Mouse (Mus musculus) limb, embryonic 12.5 days (tissue): ENCODE results near the gene Pi4kb. TPM values are rescaled to one million over a fixed set of nuclear protein-coding genes. Genes with fewer than 3 reads are reported as not detected.
"Not testable (repeated sequence)": the region's sequence is repeated elsewhere in the genome, so short reads cannot be mapped to it uniquely, and the experiment has no call there.

Experiments used
- ATAC-seq: fragments of 200-750 bp; cut with Nextera tagmentation; 2 replicates; pipeline ENCODE4 v1.8.0; 2017; ENCODE audit warnings: low read depth, moderate TSS enrichment; ENCODE audit not compliant: insufficient number of reproducible peaks, insufficient read depth, low FRiP score, low TSS enrichment
- H3K27ac ChIP-seq: fragments of 300-500 bp; sonication (generic); 2 replicates; pipeline ENCODE4 v1.5.1; 2016; ENCODE audit warnings: mild to moderate bottlenecking, moderate library complexity
- H3K27me3 ChIP-seq: fragments of 300-500 bp; sonication (generic); 2 replicates; pipeline ENCODE4 v1.6.1; 2016; ENCODE audit warnings: mild to moderate bottlenecking, moderate library complexity
- H3K36me3 ChIP-seq: fragments of 300-500 bp; sonication (generic); 2 replicates; pipeline ENCODE4 v1.6.1; 2016; ENCODE audit warnings: mild to moderate bottlenecking, moderate library complexity
- H3K4me1 ChIP-seq: fragments of 300-500 bp; sonication (generic); replicated peaks from 2 replicates; pipeline ENCODE4 v1.6.1; 2016
- H3K4me2 ChIP-seq: fragments of 300-500 bp; sonication (generic); 2 replicates; pipeline ENCODE4 v1.6.1; 2016; ENCODE audit warnings: mild to moderate bottlenecking, moderate library complexity
- H3K4me3 ChIP-seq: fragments of 300-500 bp; sonication (generic); replicated peaks from 2 replicates; pipeline ENCODE4 v1.5.1; 2016; ENCODE audit warnings: mild to moderate bottlenecking
- H3K9ac ChIP-seq: fragments of 300-500 bp; sonication (generic); replicated peaks from 2 replicates; pipeline ENCODE4 v1.6.1; 2016; ENCODE audit warnings: mild to moderate bottlenecking, moderate library complexity
- H3K9me3 ChIP-seq: fragments of 300-500 bp; sonication (generic); 2 replicates; pipeline ENCODE4 v1.6.1; 2016; ENCODE audit warnings: mild to moderate bottlenecking, moderate library complexity
- WGBS: fragments of 180-500 bp; shearing (Covaris S2); methylation state at CpG from one replicate; pipeline ENCODE4 v1.1.7; 2016; 5-methylcytosine and 5-hydroxymethylcytosine counted together
- polyA plus RNA-seq: library from polyadenylated mRNA; unstranded; fragments of >200 nt; fragmentation: Nextera tagmentation; extraction: Ambion mirVana; gene quantifications from 2 replicates; pipeline ENCODE4 v1.2.1, GENCODE M21; 2016

The Pi4kb gene
- 26.6 and 28.1 TPM in 2 replicates for polyA plus RNA-seq

DNA sequence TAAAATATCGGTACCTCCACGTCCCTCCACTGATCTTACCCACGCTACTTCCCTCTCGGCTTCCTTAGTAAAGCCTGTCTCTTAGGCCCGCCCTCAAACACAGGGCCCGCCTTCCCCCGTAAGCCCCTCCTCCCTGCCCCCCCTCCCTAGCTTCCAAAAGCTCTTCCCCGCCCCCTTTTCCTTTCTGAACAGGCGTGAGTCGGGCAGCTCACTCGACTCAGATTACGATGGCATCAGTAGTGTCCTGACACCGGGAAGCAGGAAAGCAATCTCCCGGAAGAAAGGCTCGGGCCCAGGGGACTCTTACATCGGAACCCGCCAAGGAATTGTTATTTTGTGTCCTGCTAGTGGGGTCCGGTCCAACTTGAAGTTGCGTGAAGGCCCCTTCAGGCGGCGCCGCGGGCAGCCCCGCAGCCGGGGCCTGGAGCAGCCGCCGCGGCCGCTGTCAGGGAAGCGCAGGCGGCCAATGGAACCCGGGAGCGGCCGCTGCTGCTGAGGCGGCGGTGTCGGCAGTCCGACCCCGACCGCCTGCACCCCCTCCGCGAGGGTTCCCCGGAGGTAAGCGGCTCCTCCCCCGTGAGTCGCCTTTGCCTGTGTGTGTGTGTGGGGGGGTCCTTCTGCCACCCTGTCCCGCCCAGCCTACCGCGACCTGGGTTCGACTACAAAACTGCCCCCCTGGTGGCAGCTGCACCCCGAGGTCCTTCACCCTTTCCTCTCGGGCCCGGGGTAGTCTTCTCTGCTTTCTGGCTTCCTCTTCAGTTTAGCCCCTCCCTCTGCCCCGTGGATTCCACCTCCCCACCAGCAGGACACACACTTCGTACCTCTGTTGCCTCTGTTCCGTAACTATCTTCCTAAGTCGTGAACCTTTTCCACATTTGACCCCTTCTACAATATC lies at the start of gene Pi4kb:
Gene Pi4kb, plus strand, starts transcription at position 204 of the 895 bp plus-strand sequence.
- peaks cover 15% of the 10 kb centered on the region for H3K4me1 ChIP-seq
- H3K27me3 ChIP-seq: no peaks in the 10 kb centered on the region
- H3K27ac ChIP-seq: peak within 1 kb of the TSS; percentile 86
- WGBS: under 1% methylated on average over 53 of the region's 57 CpGs
- H3K36me3 ChIP-seq: peaks cover 17% of the 10 kb centered on the region; the same call in 1 of the 2 replicates
- H3K4me3 ChIP-seq: peak within 1 kb of the TSS; percentile 91
- H3K9me3 ChIP-seq: no peaks in the 10 kb centered on the region
- H3K9ac ChIP-seq: peak within 1 kb of the TSS; percentile 92
- H3K4me2 ChIP-seq: peak within 1 kb of the TSS; percentile 82
- ATAC-seq: peak; percentile 95

GRCm38 (mm10) chr3:94926301-94926736 lies 48.2 kb upstream of the Pi4kb start:
- ATAC-seq, H3K9me3 ChIP-seq, H3K9ac ChIP-seq, H3K4me1 ChIP-seq, H3K4me3 ChIP-seq, H3K27me3 ChIP-seq, H3K36me3 ChIP-seq, H3K4me2 ChIP-seq, H3K27ac ChIP-seq: not testable (repeated sequence)
- 47% methylated on average over 4 of the region's 4 CpGs for WGBS

DNA sequence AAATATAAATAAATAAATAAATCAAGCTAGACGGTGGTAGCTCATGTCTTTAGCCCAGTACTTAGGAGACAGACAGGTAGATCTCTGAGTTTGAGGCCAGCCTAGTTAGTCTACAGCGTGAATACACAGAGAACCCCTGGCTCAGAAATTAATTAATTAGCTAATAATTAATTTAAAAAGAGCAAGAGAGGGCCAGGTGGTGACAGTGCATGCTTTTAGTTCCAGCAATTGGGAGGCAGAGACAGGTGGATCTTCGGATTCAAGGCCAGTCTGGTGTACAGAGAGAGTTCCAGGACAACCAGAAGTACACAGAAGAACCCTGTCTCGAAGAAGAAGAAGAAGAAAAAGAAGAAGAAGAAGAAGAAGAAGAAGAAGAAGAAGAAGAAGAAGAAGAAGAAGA lies 45.6 kb upstream of the Pi4kb start:
- not testable (repeated sequence) for H3K4me2 ChIP-seq, ATAC-seq, H3K27me3 ChIP-seq, H3K27ac ChIP-seq, H3K9me3 ChIP-seq, H3K9ac ChIP-seq, H3K4me3 ChIP-seq, H3K36me3 ChIP-seq
- WGBS: 87% methylated on average over 4 of the region's 4 CpGs
- H3K4me1 ChIP-seq: peaks cover 11% of the 10 kb centered on the region

DNA sequence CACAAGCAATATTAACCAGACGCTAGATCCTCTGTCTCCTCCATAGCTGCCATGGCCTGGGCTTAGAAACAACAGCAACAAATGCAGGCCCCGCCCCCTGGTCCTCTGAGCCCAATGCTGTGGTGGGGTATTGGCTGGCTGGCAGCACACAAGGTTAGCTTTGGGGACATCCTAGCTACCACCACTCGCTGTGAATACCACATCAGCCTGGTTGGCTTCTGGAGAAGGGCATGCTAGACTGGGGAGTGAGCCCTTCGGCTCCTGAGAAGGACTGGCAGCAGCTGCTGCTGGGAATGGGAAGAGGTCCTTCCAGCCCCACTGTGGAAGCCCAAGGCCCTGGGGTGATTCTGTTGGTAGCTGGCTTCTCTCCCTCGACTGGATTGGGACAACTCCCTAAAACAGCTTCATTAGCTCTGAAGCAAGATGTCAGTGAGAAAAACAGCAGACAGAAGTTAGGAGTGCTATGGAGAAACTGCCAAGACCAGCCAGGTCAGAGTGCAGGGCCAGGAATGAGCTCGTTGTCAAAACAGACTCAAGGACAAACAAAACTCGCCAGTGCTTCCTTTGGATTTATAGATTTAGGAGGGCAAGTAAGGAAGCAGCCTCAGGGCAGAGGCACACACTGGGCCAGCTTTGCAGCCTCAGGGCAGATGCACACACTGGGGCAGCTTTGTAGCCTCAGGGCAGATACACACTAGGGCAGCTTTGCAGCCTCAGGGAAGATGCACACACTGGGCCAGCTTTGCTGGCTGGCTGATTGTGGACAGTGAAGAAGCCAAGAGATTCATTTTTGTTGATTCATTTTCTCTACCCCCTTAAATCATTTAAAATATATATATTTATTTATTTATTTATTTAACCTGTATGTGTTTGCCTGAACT lies 43.9 kb upstream of the Pi4kb start:
- 35% methylated on average over 7 of the region's 7 CpGs for WGBS
- not testable (repeated sequence) for ATAC-seq, H3K4me2 ChIP-seq, H3K4me3 ChIP-seq, H3K36me3 ChIP-seq, H3K27ac ChIP-seq, H3K9ac ChIP-seq, H3K9me3 ChIP-seq, H3K27me3 ChIP-seq
- peaks cover 11% of the 10 kb centered on the region for H3K4me1 ChIP-seq

- not testable (repeated sequence) for H3K9me3 ChIP-seq, H3K9ac ChIP-seq, H3K4me3 ChIP-seq, H3K27me3 ChIP-seq, ATAC-seq, H3K4me2 ChIP-seq, H3K36me3 ChIP-seq
- H3K27ac ChIP-seq: 0 out of 2 replicates have a peak overlapping the region, but pooled peaks have one; percentile 41
- peaks cover 11% of the 10 kb centered on the region for H3K4me1 ChIP-seq
- WGBS: 78% methylated on average over 10 of the region's 10 CpGs
Observed at GRCm38 (mm10) chr3:94931427-94932082, 43.0 kb upstream of the Pi4kb start.

GRCm38 (mm10) chr3:94932279-94932678 lies 42.3 kb upstream of the Pi4kb start:
- H3K27ac ChIP-seq: peak overlapping the region; percentile 81
- not testable (repeated sequence) for H3K4me3 ChIP-seq, H3K9ac ChIP-seq, H3K36me3 ChIP-seq, H3K9me3 ChIP-seq, H3K27me3 ChIP-seq
- 47% methylated on average over 2 of the region's 2 CpGs for WGBS
- peak overlapping the region; percentile 60 for H3K4me2 ChIP-seq
- peaks cover 11% of the 10 kb centered on the region for H3K4me1 ChIP-seq
- ATAC-seq: peak; percentile 32; the same call in 1 of the 2 replicates

- peak; percentile 85 for ATAC-seq
- Histone ChIP-seq H3K27me3 (no peaks in the 10 kb centered on the region), H3K9ac (no peak within 1 kb of the TSS; the same call in 1 of the 2 replicates), H3K27ac (peak within 1 kb of the TSS; percentile 89), H3K4me3 (peak within 1 kb of the TSS; percentile 36), H3K36me3 (no peaks in the 10 kb centered on the region), H3K9me3 (no peaks in the 10 kb centered on the region), H3K4me1 (peaks cover 11% of the 10 kb centered on the region), H3K4me2 (peak within 1 kb of the TSS; percentile 60)
- 15% methylated on average over 16 of the region's 16 CpGs for WGBS
Observed at GRCm38 (mm10) chr3:94932809-94933564, 41.5 kb upstream of the Pi4kb start, which contains the start of gene Selenbp1. TSS of gene Selenbp1 (plus strand) at chr3:94933056.

DNA sequence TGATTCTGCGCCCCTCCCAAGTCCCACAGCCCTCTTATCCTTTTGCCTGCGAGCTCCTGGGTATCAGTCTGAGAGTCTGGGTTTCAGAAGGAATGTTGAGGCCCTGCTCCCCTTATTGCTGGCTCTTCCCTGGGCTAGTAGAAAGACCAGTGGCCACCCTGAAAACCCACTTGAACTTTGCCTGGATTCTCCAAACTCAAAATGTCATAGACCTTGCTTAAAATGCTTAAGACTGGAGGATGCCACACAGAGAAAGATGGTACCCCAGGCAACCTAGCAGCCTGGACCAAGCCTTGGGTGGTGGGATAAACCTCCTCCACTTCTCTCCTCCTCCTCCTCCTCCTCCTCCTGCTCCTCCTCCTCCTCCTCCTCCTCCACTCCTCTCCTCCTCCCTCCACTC lies 40.9 kb upstream of the Pi4kb start:
- H3K36me3 ChIP-seq, H3K4me3 ChIP-seq, H3K27ac ChIP-seq, ATAC-seq, H3K27me3 ChIP-seq, H3K9ac ChIP-seq, H3K9me3 ChIP-seq: not testable (repeated sequence)
- peak overlapping the region; percentile 60 for H3K4me2 ChIP-seq
- peaks cover 11% of the 10 kb centered on the region for H3K4me1 ChIP-seq
- WGBS: no CpG with 5 or more reads among the region's 2 CpGs

GRCm38 (mm10) chr3:94934564-94934963 lies 40.0 kb upstream of the Pi4kb start:
- peaks cover 11% of the 10 kb centered on the region for H3K4me1 ChIP-seq
- ATAC-seq, H3K27ac ChIP-seq, H3K9ac ChIP-seq, H3K4me2 ChIP-seq, H3K27me3 ChIP-seq, H3K9me3 ChIP-seq, H3K36me3 ChIP-seq, H3K4me3 ChIP-seq: not testable (repeated sequence)
- WGBS: 98% methylated on average over 3 of the region's 3 CpGs

DNA sequence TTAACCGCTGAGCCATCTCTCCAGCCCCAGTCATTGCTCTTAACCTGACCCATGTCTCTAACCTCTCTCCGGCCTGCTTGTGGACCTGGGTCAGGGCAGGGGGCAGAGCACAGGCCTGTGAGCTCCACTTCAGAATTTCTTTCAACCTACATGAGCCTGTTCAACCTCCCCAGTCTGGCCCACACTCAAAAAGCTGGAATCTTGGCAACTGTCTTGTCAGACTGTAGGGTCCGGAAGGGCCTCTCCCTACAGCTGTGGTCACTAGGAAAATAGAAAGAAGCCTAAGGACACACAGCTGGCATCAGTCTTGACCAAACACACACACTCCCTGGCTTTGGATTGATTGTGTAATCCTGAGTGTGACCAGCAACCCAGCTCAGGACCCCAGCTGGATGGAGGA lies 39.2 kb upstream of the Pi4kb start:
- H3K4me1 ChIP-seq: peaks cover 11% of the 10 kb centered on the region
- H3K9ac ChIP-seq, H3K36me3 ChIP-seq, H3K4me2 ChIP-seq, ATAC-seq, H3K4me3 ChIP-seq, H3K9me3 ChIP-seq, H3K27me3 ChIP-seq, H3K27ac ChIP-seq: not testable (repeated sequence)
- 93% methylated on average over 3 of the region's 3 CpGs for WGBS
